Mouse (Mus musculus): ENCODE data around the gene Cldn24. TPM values are rescaled to one million over a fixed set of nuclear protein-coding genes. Genes with fewer than 3 reads are reported as not detected.

The Cldn24 gene
- not detected in 2 replicates for polyA plus RNA-seq (2014; fragmentation: Nextera tagmentation; extraction: Ambion mirVana)

- no peaks in the 10 kb centered on the region for H3K4me1 ChIP-seq (ENCODE audit: control insufficient read depth, insufficient read depth, low read length)
- H3K4me3 ChIP-seq (ENCODE audit: low read depth, low read length), result no peak within 1 kb of the TSS
- H3K27ac ChIP-seq (ENCODE audit: low read depth, low read length), result no peak within 1 kb of the TSS
- no peak for ATAC-seq
- 79% methylated on average over 6 of the region's 6 CpGs for WGBS
- H3K36me3 ChIP-seq (ENCODE audit: control insufficient read depth, insufficient read depth, low read length), result no peaks in the 10 kb centered on the region
- H3K4me2 ChIP-seq (ENCODE audit: low read length), result no peak within 1 kb of the TSS
- no peak for DNase-seq (ENCODE audit: low spot score)
- H3K9me3 ChIP-seq (replicated peaks; ENCODE audit: control insufficient read depth, low read length), result no peaks in the 10 kb centered on the region
- no peak within 1 kb of the TSS for H3K9ac ChIP-seq (ENCODE audit: low read length)
- no peaks in the 10 kb centered on the region for H3K27me3 ChIP-seq (replicated peaks; ENCODE audit: control insufficient read depth, insufficient read depth, low read length)
These were observed at the start of gene Cldn24 for GRCm38 (mm10) chr8:47821843-47822242. Gene Cldn24 (plus strand): TSS chr8:47822143.

- no peaks in the 10 kb centered on the region for H3K4me1 ChIP-seq (ENCODE audit: control insufficient read depth, insufficient read depth, low read length)
- no peak overlapping the region for H3K27ac ChIP-seq (ENCODE audit: low read depth, low read length)
- no peak overlapping the region for H3K4me3 ChIP-seq (ENCODE audit: low read depth, low read length)
- H3K9ac ChIP-seq (ENCODE audit: low read length), result no peak overlapping the region
- H3K4me2 ChIP-seq (ENCODE audit: low read length), result no peak overlapping the region
- DNase-seq (ENCODE audit: low spot score) (no peak), ATAC-seq (no peak)
- H3K36me3 ChIP-seq (ENCODE audit: control insufficient read depth, insufficient read depth, low read length), result no peaks in the 10 kb centered on the region
- no peaks in the 10 kb centered on the region for H3K27me3 ChIP-seq (replicated peaks; ENCODE audit: control insufficient read depth, insufficient read depth, low read length)
- 85% methylated on average over 5 of the region's 5 CpGs for WGBS
- H3K9me3 ChIP-seq (replicated peaks; ENCODE audit: control insufficient read depth, low read length), result no peaks in the 10 kb centered on the region
These were observed 49.0 kb upstream of the Cldn24 start for GRCm38 (mm10) chr8:47772986-47773385.

GRCm38 (mm10) chr8:47777415-47777814 lies 44.5 kb upstream of the Cldn24 start:
- H3K4me2 ChIP-seq (ENCODE audit: low read length), result no peak overlapping the region
- H3K27me3 ChIP-seq (replicated peaks; ENCODE audit: control insufficient read depth, insufficient read depth, low read length), result no peaks in the 10 kb centered on the region
- H3K4me3 ChIP-seq (ENCODE audit: low read depth, low read length), result no peak overlapping the region
- no peak for DNase-seq (ENCODE audit: low spot score)
- WGBS, result 91% methylated on average over 7 of the region's 7 CpGs
- no peaks in the 10 kb centered on the region for H3K36me3 ChIP-seq (ENCODE audit: control insufficient read depth, insufficient read depth, low read length)
- H3K9ac ChIP-seq (ENCODE audit: low read length), result no peak overlapping the region
- H3K4me1 ChIP-seq (ENCODE audit: control insufficient read depth, insufficient read depth, low read length), result no peaks in the 10 kb centered on the region
- no peak for ATAC-seq
- H3K9me3 ChIP-seq (replicated peaks; ENCODE audit: control insufficient read depth, low read length), result no peaks in the 10 kb centered on the region
- H3K27ac ChIP-seq (ENCODE audit: low read depth, low read length), result no peak overlapping the region

GRCm38 (mm10) chr8:47779589-47779988 lies 42.4 kb upstream of the Cldn24 start:
- H3K27me3 ChIP-seq (replicated peaks; ENCODE audit: control insufficient read depth, insufficient read depth, low read length), result no peaks in the 10 kb centered on the region
- H3K27ac ChIP-seq (ENCODE audit: low read depth, low read length), result no peak overlapping the region
- no peaks in the 10 kb centered on the region for H3K9me3 ChIP-seq (replicated peaks; ENCODE audit: control insufficient read depth, low read length)
- DNase-seq (ENCODE audit: low spot score), result no peak
- H3K9ac ChIP-seq (ENCODE audit: low read length), result no peak overlapping the region
- H3K36me3 ChIP-seq (ENCODE audit: control insufficient read depth, insufficient read depth, low read length), result no peaks in the 10 kb centered on the region
- no peaks in the 10 kb centered on the region for H3K4me1 ChIP-seq (ENCODE audit: control insufficient read depth, insufficient read depth, low read length)
- H3K4me2 ChIP-seq (ENCODE audit: low read length), result no peak overlapping the region
- H3K4me3 ChIP-seq (ENCODE audit: low read depth, low read length), result no peak overlapping the region
- ATAC-seq, result no peak
- WGBS, result 88% methylated on average over 6 of the region's 6 CpGs

- ATAC-seq, result no peak
- Histone ChIP-seq H3K36me3 (ENCODE audit: control insufficient read depth, insufficient read depth, low read length) (no peaks in the 10 kb centered on the region), H3K4me1 (ENCODE audit: control insufficient read depth, insufficient read depth, low read length) (no peaks in the 10 kb centered on the region), H3K4me3 (ENCODE audit: low read depth, low read length) (no peak overlapping the region), H3K27me3 (replicated peaks; ENCODE audit: control insufficient read depth, insufficient read depth, low read length) (no peaks in the 10 kb centered on the region), H3K27ac (ENCODE audit: low read depth, low read length) (no peak overlapping the region), H3K9ac (ENCODE audit: low read length) (no peak overlapping the region), H3K9me3 (replicated peaks; ENCODE audit: control insufficient read depth, low read length) (no peaks in the 10 kb centered on the region), H3K4me2 (ENCODE audit: low read length) (no peak overlapping the region)
- no peak for DNase-seq (ENCODE audit: low spot score)
- WGBS, result 80% methylated on average over 4 of the region's 4 CpGs
These were observed 40.1 kb upstream of the Cldn24 start for GRCm38 (mm10) chr8:47781881-47782280.

GRCm38 (mm10) chr8:47783544-47783943 lies 38.4 kb upstream of the Cldn24 start:
- DNase-seq (ENCODE audit: low spot score) (no peak), ATAC-seq (no peak)
- Histone ChIP-seq H3K4me3 (ENCODE audit: low read depth, low read length) (no peak overlapping the region), H3K9me3 (replicated peaks; ENCODE audit: control insufficient read depth, low read length) (no peaks in the 10 kb centered on the region), H3K36me3 (ENCODE audit: control insufficient read depth, insufficient read depth, low read length) (no peaks in the 10 kb centered on the region), H3K9ac (ENCODE audit: low read length) (no peak overlapping the region), H3K4me1 (ENCODE audit: control insufficient read depth, insufficient read depth, low read length) (0 out of 2 replicates have a peak, but pooled peaks cover 3% of the 10 kb centered on the region), H3K4me2 (ENCODE audit: low read length) (no peak overlapping the region), H3K27me3 (replicated peaks; ENCODE audit: control insufficient read depth, insufficient read depth, low read length) (no peaks in the 10 kb centered on the region), H3K27ac (ENCODE audit: low read depth, low read length) (no peak overlapping the region)
- 93% methylated on average over 2 of the region's 2 CpGs for WGBS

GRCm38 (mm10) chr8:47783944-47784343 lies 38.0 kb upstream of the Cldn24 start:
- WGBS, result 92% methylated on average over 6 of the region's 6 CpGs
- H3K4me3 ChIP-seq (ENCODE audit: low read depth, low read length), result no peak overlapping the region
- no peaks in the 10 kb centered on the region for H3K36me3 ChIP-seq (ENCODE audit: control insufficient read depth, insufficient read depth, low read length)
- no peaks in the 10 kb centered on the region for H3K27me3 ChIP-seq (replicated peaks; ENCODE audit: control insufficient read depth, insufficient read depth, low read length)
- 0 out of 2 replicates have a peak, but pooled peaks cover 3% of the 10 kb centered on the region for H3K4me1 ChIP-seq (ENCODE audit: control insufficient read depth, insufficient read depth, low read length)
- no peak overlapping the region for H3K4me2 ChIP-seq (ENCODE audit: low read length)
- no peak overlapping the region for H3K27ac ChIP-seq (ENCODE audit: low read depth, low read length)
- no peak for DNase-seq (ENCODE audit: low spot score)
- no peaks in the 10 kb centered on the region for H3K9me3 ChIP-seq (replicated peaks; ENCODE audit: control insufficient read depth, low read length)
- no peak for ATAC-seq
- no peak overlapping the region for H3K9ac ChIP-seq (ENCODE audit: low read length)

- Histone ChIP-seq H3K9ac (ENCODE audit: low read length) (no peak overlapping the region), H3K4me3 (ENCODE audit: low read depth, low read length) (no peak overlapping the region), H3K9me3 (replicated peaks; ENCODE audit: control insufficient read depth, low read length) (no peaks in the 10 kb centered on the region), H3K4me1 (ENCODE audit: control insufficient read depth, insufficient read depth, low read length) (0 out of 2 replicates have a peak, but pooled peaks cover 3% of the 10 kb centered on the region), H3K4me2 (ENCODE audit: low read length) (no peak overlapping the region), H3K27me3 (replicated peaks; ENCODE audit: control insufficient read depth, insufficient read depth, low read length) (no peaks in the 10 kb centered on the region), H3K27ac (ENCODE audit: low read depth, low read length) (no peak overlapping the region), H3K36me3 (ENCODE audit: control insufficient read depth, insufficient read depth, low read length) (no peaks in the 10 kb centered on the region)
- no peak for ATAC-seq
- DNase-seq (ENCODE audit: low spot score), result no peak
- 85% methylated on average over 7 of the region's 7 CpGs for WGBS
These were observed 37.5 kb upstream of the Cldn24 start for GRCm38 (mm10) chr8:47784436-47784835.

GRCm38 (mm10) chr8:47786323-47786722 lies 35.6 kb upstream of the Cldn24 start:
- Histone ChIP-seq H3K4me1 (ENCODE audit: control insufficient read depth, insufficient read depth, low read length) (0 out of 2 replicates have a peak, but pooled peaks cover 3% of the 10 kb centered on the region), H3K27me3 (replicated peaks; ENCODE audit: control insufficient read depth, insufficient read depth, low read length) (no peaks in the 10 kb centered on the region), H3K9ac (ENCODE audit: low read length) (no peak overlapping the region), H3K27ac (ENCODE audit: low read depth, low read length) (no peak overlapping the region), H3K4me3 (ENCODE audit: low read depth, low read length) (no peak overlapping the region), H3K9me3 (replicated peaks; ENCODE audit: control insufficient read depth, low read length) (no peaks in the 10 kb centered on the region), H3K4me2 (ENCODE audit: low read length) (no peak overlapping the region), H3K36me3 (ENCODE audit: control insufficient read depth, insufficient read depth, low read length) (no peaks in the 10 kb centered on the region)
- 97% methylated on average over 15 of the region's 15 CpGs for WGBS
- ATAC-seq (no peak), DNase-seq (ENCODE audit: low spot score) (no peak)
